Mouse (Mus musculus): Measurements from ENCODE around the gene Crhr2. TPM values are rescaled to one million over a fixed set of nuclear protein-coding genes. Genes with fewer than 3 reads are reported as not detected.

Gene Crhr2
- polyA plus RNA-seq, 1 experiment from 2014 or later: 6.4 TPM

DNA sequence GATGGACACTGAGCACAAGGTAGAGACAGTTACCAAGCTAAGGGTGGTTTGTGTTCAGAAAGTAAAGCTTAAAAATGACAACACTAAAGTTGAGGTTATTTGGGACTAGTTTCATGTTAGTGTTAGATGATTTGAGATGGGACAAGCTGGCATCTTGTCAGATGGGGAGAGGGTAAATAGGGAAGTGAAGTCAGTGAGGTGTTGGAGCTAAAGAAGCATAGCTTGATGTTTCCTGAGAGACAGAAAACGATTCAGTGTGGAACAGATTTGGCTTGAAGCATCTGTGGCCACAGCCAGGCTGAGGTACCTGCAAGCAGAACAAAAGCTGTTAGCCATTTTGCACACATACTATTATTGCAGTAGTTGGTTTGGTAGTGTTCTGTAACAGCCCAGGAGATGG is 87.5 kb downstream of the Crhr2 start:
- 63% methylated on average over 1 of the region's 1 CpGs for WGBS
- H3K9me3 ChIP-seq (replicated peaks): no peaks in the 10 kb centered on the region
- peaks cover 25% of the 10 kb centered on the region for H3K4me1 ChIP-seq (replicated peaks)
- no peak for ATAC-seq (ENCODE audit: insufficient number of reproducible peaks, low FRiP score)
- no peaks in the 10 kb centered on the region for H3K27me3 ChIP-seq (replicated peaks)
- no peak overlapping the region for H3K9ac ChIP-seq
- no peak overlapping the region for H3K27ac ChIP-seq (ENCODE audit: poor library complexity, severe bottlenecking)
- peaks cover 35% of the 10 kb centered on the region for H3K36me3 ChIP-seq
- no peak overlapping the region for H3K4me3 ChIP-seq
- no peak overlapping the region for H3K4me2 ChIP-seq

- no peak for ATAC-seq (ENCODE audit: insufficient number of reproducible peaks, low FRiP score)
- Histone ChIP-seq H3K36me3 (peaks cover 27% of the 10 kb centered on the region), H3K9me3 (replicated peaks) (no peaks in the 10 kb centered on the region), H3K4me3 (no peak overlapping the region), H3K27ac (ENCODE audit: poor library complexity, severe bottlenecking) (no peak overlapping the region), H3K27me3 (replicated peaks) (no peaks in the 10 kb centered on the region), H3K4me1 (replicated peaks) (peaks cover 30% of the 10 kb centered on the region), H3K4me2 (no peak overlapping the region), H3K9ac (no peak overlapping the region)
- 82% methylated on average over 5 of the region's 5 CpGs for WGBS
Observed at GRCm38 (mm10) chr6:55044542-55044941, 88.3 kb downstream of the Crhr2 start.

DNA sequence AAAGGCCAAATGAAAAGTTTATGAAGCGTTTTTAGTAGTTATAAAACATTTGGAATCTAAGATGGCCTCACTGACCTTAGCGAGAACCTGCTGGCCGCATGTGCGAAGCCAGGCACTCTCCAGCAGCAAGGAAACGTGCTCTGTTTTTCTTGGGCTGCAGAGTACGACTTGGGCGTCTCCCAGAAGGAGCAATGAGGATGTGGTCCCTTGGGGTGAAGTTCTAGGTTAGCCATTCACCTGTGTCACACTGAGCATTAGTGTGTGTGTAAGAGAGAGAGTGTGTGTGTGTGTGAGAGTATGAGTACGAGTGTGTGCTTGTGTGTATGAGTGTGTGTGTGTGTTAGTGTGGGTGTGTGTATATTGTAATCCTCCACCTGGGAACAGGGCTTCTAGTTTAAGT is 89.6 kb downstream of the Crhr2 start:
- H3K27ac ChIP-seq (ENCODE audit: poor library complexity, severe bottlenecking): no peak overlapping the region
- ATAC-seq (ENCODE audit: insufficient number of reproducible peaks, low FRiP score): no peak
- H3K4me1 ChIP-seq (replicated peaks): peaks cover 31% of the 10 kb centered on the region
- no peaks in the 10 kb centered on the region for H3K9me3 ChIP-seq (replicated peaks)
- peaks cover 14% of the 10 kb centered on the region for H3K36me3 ChIP-seq
- H3K4me3 ChIP-seq: no peak overlapping the region
- no peak overlapping the region for H3K9ac ChIP-seq
- no peak overlapping the region for H3K4me2 ChIP-seq
- H3K27me3 ChIP-seq (replicated peaks): no peaks in the 10 kb centered on the region
- WGBS: 74% methylated on average over 8 of the region's 8 CpGs

Other genes with a start within 250 kb of the Crhr2 start
- 4.1 and 4.2 TPM in 2 replicates for gene Nod1, start 160.4 kb downstream of the Crhr2 start, polyA plus RNA-seq (2016; fragmentation: Nextera tagmentation; extraction: Ambion mirVana)
- gene Ggct, start 140.1 kb downstream of the Crhr2 start, polyA plus RNA-seq (2016; fragmentation: Nextera tagmentation; extraction: Ambion mirVana): 5.8 and 6.9 TPM in 2 replicates
- 189 and 199 TPM in 2 replicates for gene Gars, start 95.0 kb downstream of the Crhr2 start, polyA plus RNA-seq (2016; fragmentation: Nextera tagmentation; extraction: Ambion mirVana)
- gene Inmt, start 42.0 kb upstream of the Crhr2 start, polyA plus RNA-seq (2016; fragmentation: Nextera tagmentation; extraction: Ambion mirVana): 0.23 TPM in 1 of 2 replicates, not detected in the other
- gene Mindy4, start 70.4 kb upstream of the Crhr2 start, polyA plus RNA-seq (2016; fragmentation: Nextera tagmentation; extraction: Ambion mirVana): 6.3 and 7.8 TPM in 2 replicates
- gene Aqp1, start 203.4 kb upstream of the Crhr2 start, polyA plus RNA-seq (2016; fragmentation: Nextera tagmentation; extraction: Ambion mirVana): 23.0 and 23.5 TPM in 2 replicates
- gene Ghrhr, start 243.3 kb upstream of the Crhr2 start, polyA plus RNA-seq (2016; fragmentation: Nextera tagmentation; extraction: Ambion mirVana): not detected in 2 replicates